Mouse (Mus musculus): ENCODE results near the gene Papln. TPM values are rescaled to one million over a fixed set of nuclear protein-coding genes. Genes with fewer than 3 reads are reported as not detected.

Gene Papln
- polyA plus RNA-seq, 1 experiment = 0.04 TPM

GRCm38 (mm10) chr12:83743712-83744111 lies 19.7 kb upstream of the Papln start:
- H3K79me2 ChIP-seq (ENCODE audit: control insufficient read depth, insufficient read depth) = no peaks in the 10 kb centered on the region
- no peak for TF ChIP-seq POLR2AphosphoS2 (IDR thresholded peaks at IDR 0.05; ENCODE audit: insufficient read length, low read depth)
- no peak for TF ChIP-seq CEBPB (IDR thresholded peaks at IDR 0.05; ENCODE audit: insufficient read depth, poor library complexity, severe bottlenecking)
- no peak for TF ChIP-seq MYOD1 (IDR thresholded peaks at IDR 0.05; ENCODE audit: control insufficient read depth in 1 of 3, insufficient read length in 2 of 3, low read depth in 2 of 3)
- no peak for TF ChIP-seq USF1 (IDR thresholded peaks at IDR 0.05; ENCODE audit: low read depth)
- no peak for TF ChIP-seq E2F4 (IDR thresholded peaks at IDR 0.05; ENCODE audit: insufficient read depth)
- TF ChIP-seq TCF3 (IDR thresholded peaks at IDR 0.05; ENCODE audit: insufficient read length, low read depth) = no peak
- no peak for TF ChIP-seq REST (IDR thresholded peaks at IDR 0.05; ENCODE audit: insufficient read depth, insufficient read length)
- no peak for TF ChIP-seq MAX (IDR thresholded peaks at IDR 0.05; ENCODE audit: low read depth)
- no peak for TF ChIP-seq POLR2A (IDR thresholded peaks at IDR 0.05; ENCODE audit: insufficient read length, low read depth)
- no peak for TF ChIP-seq TCF12 (IDR thresholded peaks at IDR 0.05; ENCODE audit: insufficient read depth, poor library complexity, severe bottlenecking)
- no peak for TF ChIP-seq SRF (IDR thresholded peaks at IDR 0.05; ENCODE audit: control insufficient read depth, insufficient read length, low read depth)
- TF ChIP-seq MYOG (IDR thresholded peaks at IDR 0.05; ENCODE audit: control insufficient read depth in 1 of 3, insufficient read depth in 1 of 3, insufficient read length in 2 of 3, low read depth in 2 of 3) = no peak
- H3K4me3 ChIP-seq = no peak overlapping the region
- no peak overlapping the region for H3K4me2 ChIP-seq (ENCODE audit: low read depth)
- H3ac ChIP-seq (ENCODE audit: control insufficient read depth, insufficient read length) = no peak overlapping the region
- H3K36me3 ChIP-seq (ENCODE audit: control insufficient read depth, insufficient read depth) = no peaks in the 10 kb centered on the region
- H3K27me3 ChIP-seq (ENCODE audit: control insufficient read depth, insufficient read depth, insufficient read length) = no peaks in the 10 kb centered on the region

DNA sequence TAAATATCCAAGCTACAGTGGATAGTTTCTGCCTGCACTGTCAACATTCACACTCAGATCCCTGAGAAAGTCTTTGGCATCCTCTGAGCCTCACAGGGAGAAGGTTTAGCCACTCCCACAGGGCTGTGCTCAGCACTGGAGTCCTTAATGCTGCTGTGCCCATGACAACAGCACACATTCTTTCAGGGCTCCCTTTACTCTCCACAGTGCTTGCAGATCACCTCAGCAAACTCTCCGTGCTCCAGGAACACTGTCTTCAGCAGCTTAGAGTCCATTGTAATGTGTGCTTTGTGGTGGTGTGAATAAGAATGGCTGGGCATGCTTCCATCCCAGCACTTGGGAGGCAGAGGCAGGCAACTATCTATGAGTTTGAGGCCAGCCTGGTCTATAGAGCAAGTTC lies 14.2 kb upstream of the Papln start:
- no peaks in the 10 kb centered on the region for H3K36me3 ChIP-seq (ENCODE audit: control insufficient read depth, insufficient read depth)
- H3ac ChIP-seq (ENCODE audit: control insufficient read depth, insufficient read length) = no peak overlapping the region
- no peak for TF ChIP-seq MYOG (IDR thresholded peaks at IDR 0.05; ENCODE audit: control insufficient read depth in 1 of 3, insufficient read depth in 1 of 3, insufficient read length in 2 of 3, low read depth in 2 of 3)
- TF ChIP-seq MAX (IDR thresholded peaks at IDR 0.05; ENCODE audit: low read depth) = no peak
- H3K4me2 ChIP-seq (ENCODE audit: low read depth) = no peak overlapping the region
- H3K79me2 ChIP-seq (ENCODE audit: control insufficient read depth, insufficient read depth) = no peaks in the 10 kb centered on the region
- no peak overlapping the region for H3K4me3 ChIP-seq
- no peaks in the 10 kb centered on the region for H3K27me3 ChIP-seq (ENCODE audit: control insufficient read depth, insufficient read depth, insufficient read length)

- Histone ChIP-seq H3K4me3 (no peak overlapping the region), H3K79me2 (ENCODE audit: control insufficient read depth, insufficient read depth) (no peaks in the 10 kb centered on the region), H3K27me3 (ENCODE audit: control insufficient read depth, insufficient read depth, insufficient read length) (no peaks in the 10 kb centered on the region), H3K36me3 (ENCODE audit: control insufficient read depth, insufficient read depth) (no peaks in the 10 kb centered on the region), H3K4me2 (ENCODE audit: low read depth) (no peak overlapping the region), H3ac (ENCODE audit: control insufficient read depth, insufficient read length) (no peak overlapping the region)
- TF ChIP-seq POLR2AphosphoS2 (IDR thresholded peaks at IDR 0.05; ENCODE audit: insufficient read length, low read depth) (no peak), MYOD1 (IDR thresholded peaks at IDR 0.05; ENCODE audit: control insufficient read depth in 1 of 3, insufficient read length in 2 of 3, low read depth in 2 of 3) (no peak), CEBPB (IDR thresholded peaks at IDR 0.05; ENCODE audit: insufficient read depth, poor library complexity, severe bottlenecking) (no peak), MAX (IDR thresholded peaks at IDR 0.05; ENCODE audit: low read depth) (no peak), USF1 (IDR thresholded peaks at IDR 0.05; ENCODE audit: low read depth) (no peak), SRF (IDR thresholded peaks at IDR 0.05; ENCODE audit: control insufficient read depth, insufficient read length, low read depth) (no peak), MYOG (IDR thresholded peaks at IDR 0.05; ENCODE audit: control insufficient read depth in 1 of 3, insufficient read depth in 1 of 3, insufficient read length in 2 of 3, low read depth in 2 of 3) (no peak), E2F4 (IDR thresholded peaks at IDR 0.05; ENCODE audit: insufficient read depth) (no peak), REST (IDR thresholded peaks at IDR 0.05; ENCODE audit: insufficient read depth, insufficient read length) (no peak), POLR2A (IDR thresholded peaks at IDR 0.05; ENCODE audit: insufficient read length, low read depth) (no peak), TCF3 (IDR thresholded peaks at IDR 0.05; ENCODE audit: insufficient read length, low read depth) (no peak), TCF12 (IDR thresholded peaks at IDR 0.05; ENCODE audit: insufficient read depth, poor library complexity, severe bottlenecking) (no peak)
These were observed 10.9 kb upstream of the Papln start for GRCm38 (mm10) chr12:83752495-83752894.

- Histone ChIP-seq H3K4me2 (ENCODE audit: low read depth) (no peak overlapping the region), H3K27me3 (ENCODE audit: control insufficient read depth, insufficient read depth, insufficient read length) (no peaks in the 10 kb centered on the region), H3ac (ENCODE audit: control insufficient read depth, insufficient read length) (no peak overlapping the region), H3K36me3 (ENCODE audit: control insufficient read depth, insufficient read depth) (no peaks in the 10 kb centered on the region), H3K79me2 (ENCODE audit: control insufficient read depth, insufficient read depth) (no peaks in the 10 kb centered on the region), H3K4me3 (no peak overlapping the region)
- TF ChIP-seq MAX (IDR thresholded peaks at IDR 0.05; ENCODE audit: low read depth) = no peak
- no peak for TF ChIP-seq MYOD1 (IDR thresholded peaks at IDR 0.05; ENCODE audit: control insufficient read depth in 1 of 3, insufficient read length in 2 of 3, low read depth in 2 of 3)
- TF ChIP-seq POLR2A (IDR thresholded peaks at IDR 0.05; ENCODE audit: insufficient read length, low read depth) = no peak
- no peak for TF ChIP-seq CEBPB (IDR thresholded peaks at IDR 0.05; ENCODE audit: insufficient read depth, poor library complexity, severe bottlenecking)
- no peak for TF ChIP-seq MYOG (IDR thresholded peaks at IDR 0.05; ENCODE audit: control insufficient read depth in 1 of 3, insufficient read depth in 1 of 3, insufficient read length in 2 of 3, low read depth in 2 of 3)
- no peak for TF ChIP-seq E2F4 (IDR thresholded peaks at IDR 0.05; ENCODE audit: insufficient read depth)
- no peak for TF ChIP-seq USF1 (IDR thresholded peaks at IDR 0.05; ENCODE audit: low read depth)
- TF ChIP-seq TCF3 (IDR thresholded peaks at IDR 0.05; ENCODE audit: insufficient read length, low read depth) = no peak
- no peak for TF ChIP-seq POLR2AphosphoS2 (IDR thresholded peaks at IDR 0.05; ENCODE audit: insufficient read length, low read depth)
These were observed 4.7 kb upstream of the Papln start for GRCm38 (mm10) chr12:83758735-83759134.

- no peaks in the 10 kb centered on the region for H3K79me2 ChIP-seq (ENCODE audit: control insufficient read depth, insufficient read depth)
- TF ChIP-seq SRF (IDR thresholded peaks at IDR 0.05; ENCODE audit: control insufficient read depth, insufficient read length, low read depth) (no peak), POLR2A (IDR thresholded peaks at IDR 0.05; ENCODE audit: insufficient read length, low read depth) (no peak), TCF3 (IDR thresholded peaks at IDR 0.05; ENCODE audit: insufficient read length, low read depth) (no peak), USF1 (IDR thresholded peaks at IDR 0.05; ENCODE audit: low read depth) (no peak), MYOD1 (IDR thresholded peaks at IDR 0.05; ENCODE audit: control insufficient read depth in 1 of 3, insufficient read length in 2 of 3, low read depth in 2 of 3) (no peak), E2F4 (IDR thresholded peaks at IDR 0.05; ENCODE audit: insufficient read depth) (no peak), REST (IDR thresholded peaks at IDR 0.05; ENCODE audit: insufficient read depth, insufficient read length) (no peak), POLR2AphosphoS2 (IDR thresholded peaks at IDR 0.05; ENCODE audit: insufficient read length, low read depth) (no peak), MYOG (IDR thresholded peaks at IDR 0.05; ENCODE audit: control insufficient read depth in 1 of 3, insufficient read depth in 1 of 3, insufficient read length in 2 of 3, low read depth in 2 of 3) (no peak), TCF12 (IDR thresholded peaks at IDR 0.05; ENCODE audit: insufficient read depth, poor library complexity, severe bottlenecking) (no peak), CEBPB (IDR thresholded peaks at IDR 0.05; ENCODE audit: insufficient read depth, poor library complexity, severe bottlenecking) (no peak), MAX (IDR thresholded peaks at IDR 0.05; ENCODE audit: low read depth) (no peak)
These were observed 3.2 kb upstream of the Papln start for GRCm38 (mm10) chr12:83760201-83760600.

More at GRCm38 (mm10) chr12:83760201-83760600, 3.2 kb upstream of the Papln start:
- Histone ChIP-seq H3K4me2 (ENCODE audit: low read depth) (no peak overlapping the region), H3K36me3 (ENCODE audit: control insufficient read depth, insufficient read depth) (no peaks in the 10 kb centered on the region), H3K4me3 (no peak overlapping the region), H3K27me3 (ENCODE audit: control insufficient read depth, insufficient read depth, insufficient read length) (no peaks in the 10 kb centered on the region), H3ac (ENCODE audit: control insufficient read depth, insufficient read length) (no peak overlapping the region)

Data from myocyte (in vitro differentiated cells).